Mouse (Mus musculus): ENCODE measurements around the gene Rxra. TPM values are rescaled to one million over a fixed set of nuclear protein-coding genes. Genes with fewer than 3 reads are reported as not detected.

Gene Rxra
- total RNA-seq, 2 experiments from 2014 or later: 41.5 to 45.9 TPM

DNA sequence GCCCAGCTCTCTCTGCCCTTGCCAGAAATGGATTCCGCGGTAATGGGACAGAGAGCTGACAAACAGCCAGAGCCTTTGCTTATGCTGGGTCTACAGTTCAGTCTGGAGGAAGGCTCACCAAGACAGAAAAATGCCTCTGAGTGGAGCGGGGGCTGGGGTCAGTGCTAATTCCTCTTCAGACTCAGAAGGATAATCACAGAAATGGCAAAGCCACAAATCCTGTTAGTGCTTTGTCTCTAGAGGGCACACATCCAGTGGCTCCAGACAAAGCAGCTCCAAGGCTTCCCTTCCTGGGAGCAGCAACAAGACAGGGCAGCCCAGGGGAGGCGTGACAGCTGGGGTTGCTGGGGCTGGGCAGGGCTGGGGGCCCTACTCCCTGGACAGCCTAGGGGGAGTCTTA, 9.5 kb upstream of the Rxra start:
- intact Hi-C loops (cut with DNase I): no loop called here
- no peak for DNase-seq (ENCODE audit: low spot score)

- no peak for DNase-seq (ENCODE audit: low spot score)
- intact Hi-C loops (cut with DNase I): no loop called here
These were observed 8.6 kb upstream of the Rxra start for GRCm38 (mm10) chr2:27667677-27668076.

- DNase-seq (ENCODE audit: low spot score): no peak
- intact Hi-C loops (cut with DNase I): loop anchor here (10.0 kb wide), 1 partner anchor 214 kb away; the partner anchor contains the start of gene Col5a1
These were observed 5.5 kb upstream of the Rxra start for GRCm38 (mm10) chr2:27670746-27671145.

GRCm38 (mm10) chr2:27671633-27672091, 4.6 kb upstream of the Rxra start:
- no peak for DNase-seq (ENCODE audit: low spot score)
- intact Hi-C loops (cut with DNase I): loop anchor here (10.0 kb wide), 1 partner anchor 213 kb away; the partner anchor contains the start of gene Col5a1

DNA sequence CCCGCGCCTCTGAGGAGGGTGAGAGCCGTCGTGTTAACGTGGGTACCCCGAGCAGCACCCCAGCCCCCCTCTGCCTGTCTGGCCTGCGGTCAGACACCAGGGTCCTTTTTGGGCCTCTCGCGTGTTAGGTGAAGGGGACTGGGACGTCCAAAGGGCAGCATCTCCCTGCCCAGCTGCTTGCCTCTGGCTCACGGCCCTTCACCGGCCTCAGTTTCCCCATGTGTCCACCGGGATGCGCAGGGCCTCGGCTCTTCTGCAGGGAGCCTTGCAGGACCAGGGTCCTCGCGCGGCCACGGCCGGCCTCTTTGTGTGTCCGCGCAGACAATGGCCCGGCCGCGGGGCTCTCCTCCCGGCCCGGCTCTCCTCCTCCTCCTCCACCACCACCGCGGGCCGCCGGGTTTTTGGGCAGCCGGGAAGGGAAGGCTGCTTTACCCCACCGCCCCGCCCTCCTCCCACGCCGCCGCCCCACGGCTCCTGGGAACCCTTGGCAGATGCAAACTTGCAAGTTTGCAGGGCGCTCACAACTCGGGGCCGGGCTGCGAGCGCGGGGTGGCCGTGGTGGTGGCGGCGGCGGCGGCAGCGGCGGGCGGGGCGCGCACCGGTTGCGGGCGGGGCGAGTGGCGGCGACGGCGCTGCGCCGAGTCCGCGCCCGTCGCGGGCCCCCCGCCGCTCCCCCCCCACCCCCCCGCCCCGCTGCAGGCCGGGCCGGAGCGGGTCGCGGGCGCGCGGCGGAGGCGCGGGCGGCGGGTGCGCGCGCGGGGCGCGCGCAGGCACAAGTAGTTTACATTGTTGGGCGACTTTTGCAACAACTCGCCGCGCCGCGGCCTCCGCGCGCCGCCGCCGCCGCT, 462 bp downstream of the Rxra start:
- peak; percentile 61 for DNase-seq (ENCODE audit: low spot score)
- intact Hi-C loops (cut with DNase I): loop anchor here (5.0 to 10.0 kb wide), 3 partner anchors 66 to 208 kb away; partner anchors contain the start of gene Col5a1

- DNase-seq (ENCODE audit: low spot score): no peak
- intact Hi-C loops (cut with DNase I): loop anchor here (5.0 to 10.0 kb wide), 3 partner anchors 65 to 207 kb away; partner anchors contain the start of gene Col5a1
These were observed 1.4 kb downstream of the Rxra start for GRCm38 (mm10) chr2:27677411-27678310.

DNA sequence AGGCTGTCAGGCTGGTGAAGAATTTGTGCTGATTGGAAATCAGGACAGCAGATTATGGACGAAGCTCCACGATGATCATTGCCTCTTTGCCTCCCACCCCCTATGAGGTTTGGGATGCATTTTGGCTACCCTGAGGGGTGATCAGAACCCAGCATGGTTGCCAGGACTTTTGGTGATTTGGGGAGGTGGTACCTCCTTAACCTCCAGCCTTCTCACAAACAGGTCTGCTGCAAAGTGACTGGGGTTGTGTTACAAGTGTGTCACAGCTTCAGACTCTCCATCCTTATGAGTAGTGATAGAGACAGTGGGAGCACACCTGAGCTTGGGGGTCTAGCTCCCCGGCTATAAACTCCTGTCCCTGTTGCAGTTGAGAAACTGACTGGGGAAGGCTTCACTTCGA, 2.1 kb downstream of the Rxra start:
- intact Hi-C loops (cut with DNase I): loop anchor here (5.0 to 10.0 kb wide), 3 partner anchors 64 to 206 kb away; partner anchors contain the start of gene Col5a1
- no peak for DNase-seq (ENCODE audit: low spot score)

DNA sequence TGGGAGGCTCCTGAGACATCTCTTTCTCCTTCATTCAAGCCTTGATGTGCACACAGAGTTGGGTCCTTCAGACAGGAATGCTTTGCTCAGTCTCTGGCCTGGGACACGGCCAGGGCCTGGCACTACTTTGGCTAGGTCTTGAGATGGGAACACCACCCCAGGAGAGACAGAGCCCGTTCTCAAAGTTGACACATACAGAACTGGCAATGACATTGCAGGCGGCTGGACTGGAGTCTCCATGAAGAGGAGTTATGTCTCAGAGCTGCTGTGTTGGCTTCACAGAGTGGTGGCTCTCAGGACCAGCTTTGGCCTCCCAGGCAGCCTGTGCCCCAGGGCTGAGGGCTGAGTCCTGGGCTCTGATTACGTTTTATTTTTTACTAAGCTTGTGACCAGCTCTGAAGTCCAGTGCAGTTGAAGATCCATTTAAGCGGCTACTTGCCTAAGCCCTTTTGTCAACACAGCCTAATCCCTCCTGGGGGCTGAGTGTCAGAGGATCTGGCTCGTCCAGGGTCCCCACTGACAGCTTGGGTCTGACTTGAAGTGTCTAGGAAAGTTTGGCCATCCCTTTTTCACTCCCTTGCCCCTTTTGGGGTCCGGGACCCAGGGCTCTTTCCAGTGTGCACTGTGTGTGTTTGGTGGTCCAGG, 2.7 kb downstream of the Rxra start:
- intact Hi-C loops (cut with DNase I): loop anchor here (5.0 to 10.0 kb wide), 3 partner anchors 63 to 206 kb away; partner anchors contain the start of gene Col5a1
- DNase-seq (ENCODE audit: low spot score): no peak

DNA sequence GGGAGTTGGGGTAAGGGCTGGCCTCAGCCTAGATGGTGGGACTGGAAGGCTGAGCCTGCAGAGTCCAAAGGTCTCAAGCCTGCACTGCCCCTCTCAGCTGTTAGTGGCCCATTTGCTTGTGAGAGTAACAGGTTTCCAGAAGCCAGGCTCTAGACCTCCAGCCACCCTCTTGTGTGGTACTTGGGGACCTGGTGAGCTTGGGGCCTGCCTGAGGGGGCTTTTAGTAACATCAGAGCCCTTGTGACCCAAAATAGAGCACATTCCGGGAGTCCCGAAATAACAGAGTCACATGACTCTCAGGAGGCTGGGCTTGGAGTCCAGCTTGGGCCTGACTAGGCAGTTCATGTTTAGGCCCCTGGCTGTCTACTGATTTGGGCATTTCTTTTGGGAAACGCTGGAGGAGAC, 3.4 kb downstream of the Rxra start:
- DNase-seq (ENCODE audit: low spot score): no peak
- intact Hi-C loops (cut with DNase I): loop anchor here (5.0 to 10.0 kb wide), 3 partner anchors 63 to 205 kb away; partner anchors contain the start of gene Col5a1

- intact Hi-C loops (cut with DNase I): no loop called here
- DNase-seq (ENCODE audit: low spot score): no peak
These were observed 3.8 kb downstream of the Rxra start for GRCm38 (mm10) chr2:27680058-27680457.

DNA sequence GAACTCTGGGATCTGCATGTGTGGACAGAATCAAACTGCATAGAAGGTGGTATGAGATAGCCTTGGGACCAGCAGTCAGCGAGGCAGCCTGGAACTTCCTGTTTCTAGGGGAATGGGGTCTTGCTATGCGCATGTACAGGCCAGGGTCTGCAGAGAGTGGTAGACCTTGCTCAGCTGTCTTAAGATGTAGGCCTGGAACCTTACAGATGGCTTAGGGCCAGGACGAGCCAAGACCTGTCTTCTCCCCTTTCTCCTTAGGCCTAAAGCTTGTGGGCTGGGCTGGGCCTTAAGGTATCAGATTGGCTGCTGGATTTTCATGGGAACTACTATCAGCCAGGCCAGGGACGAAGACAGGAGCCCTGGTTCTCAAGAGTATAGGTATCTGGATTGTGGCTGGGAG, 4.4 kb downstream of the Rxra start:
- no peak for DNase-seq (ENCODE audit: low spot score)
- intact Hi-C loops (cut with DNase I): no loop called here

- DNase-seq (ENCODE audit: low spot score): no peak
- intact Hi-C loops (cut with DNase I): no loop called here
These were observed 5.2 kb downstream of the Rxra start for GRCm38 (mm10) chr2:27681426-27681825.

DNA sequence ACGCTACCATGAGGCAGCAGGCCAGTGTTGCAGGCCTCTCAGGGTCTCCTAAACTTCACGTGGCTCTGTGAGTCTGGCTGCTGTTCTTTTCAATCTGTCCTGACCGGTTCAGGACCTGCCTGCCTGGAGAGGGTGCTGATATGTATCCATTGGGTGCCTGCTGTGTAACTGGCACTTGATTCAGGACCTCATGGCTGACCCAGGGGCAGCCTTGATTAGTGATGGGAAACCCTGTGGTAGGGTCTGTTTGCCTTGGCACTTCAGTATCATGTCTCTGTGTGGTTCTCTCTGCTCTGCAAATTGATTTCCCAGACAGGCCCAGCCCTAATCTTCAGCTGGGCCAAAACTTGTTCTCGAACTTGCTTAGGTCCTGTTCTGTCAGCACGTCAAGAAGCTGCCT, 5.9 kb downstream of the Rxra start:
- intact Hi-C loops (cut with DNase I): no loop called here
- no peak for DNase-seq (ENCODE audit: low spot score)

DNA sequence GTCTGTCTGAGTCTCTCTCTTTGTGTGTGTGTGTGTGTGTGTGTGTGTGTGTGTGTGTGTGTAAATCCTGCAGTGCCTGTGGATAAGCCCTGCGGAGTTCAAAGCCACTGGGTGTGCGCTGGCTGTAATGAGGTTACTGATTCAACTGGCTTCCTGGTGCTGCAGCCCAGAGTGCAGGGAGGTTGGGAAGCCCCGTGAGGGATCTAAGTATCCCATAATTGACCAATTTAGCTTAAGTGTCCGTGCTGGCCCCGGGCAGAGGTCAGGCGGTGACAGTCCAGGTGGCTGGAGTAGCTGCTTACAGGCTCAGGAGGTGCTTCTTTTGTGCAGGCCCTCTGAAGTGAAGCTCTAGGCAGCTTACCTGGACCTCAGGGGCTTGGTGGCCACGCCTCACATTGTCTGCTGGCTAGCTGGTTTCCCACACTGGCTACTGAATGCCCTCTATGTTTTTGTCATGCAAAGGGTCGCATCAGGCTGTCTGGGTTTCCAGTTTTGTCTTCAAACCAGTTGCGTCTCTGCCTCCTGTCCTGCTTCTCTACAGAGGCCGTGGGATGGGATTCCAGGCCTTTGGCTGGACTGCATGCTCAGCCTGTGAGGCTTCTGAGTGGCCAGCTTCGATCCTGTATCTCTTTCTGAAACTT, 7.9 kb downstream of the Rxra start:
- intact Hi-C loops (cut with DNase I): no loop called here
- no peak for DNase-seq (ENCODE audit: low spot score)

DNA sequence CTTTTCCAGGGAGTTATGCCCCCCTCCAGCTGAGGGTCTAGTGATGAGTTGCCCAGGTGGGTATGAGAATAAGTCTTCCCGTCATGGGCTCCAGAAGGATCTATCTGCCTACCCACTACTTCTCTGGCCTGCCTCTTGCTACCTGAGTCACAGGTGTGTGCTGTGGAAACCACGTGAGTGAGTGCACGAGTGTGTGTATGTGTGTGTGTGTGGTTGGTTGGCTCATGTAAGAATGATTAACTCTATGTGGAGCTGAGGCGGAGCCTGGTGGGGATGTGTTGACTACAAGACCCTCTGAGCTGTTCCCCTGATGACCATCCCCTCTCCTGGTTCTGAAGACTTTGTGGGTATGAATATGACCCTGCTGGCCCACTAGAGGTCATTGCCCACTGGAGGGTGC, 9.7 kb downstream of the Rxra start:
- intact Hi-C loops (cut with DNase I): no loop called here
- DNase-seq (ENCODE audit: low spot score): no peak

DNA sequence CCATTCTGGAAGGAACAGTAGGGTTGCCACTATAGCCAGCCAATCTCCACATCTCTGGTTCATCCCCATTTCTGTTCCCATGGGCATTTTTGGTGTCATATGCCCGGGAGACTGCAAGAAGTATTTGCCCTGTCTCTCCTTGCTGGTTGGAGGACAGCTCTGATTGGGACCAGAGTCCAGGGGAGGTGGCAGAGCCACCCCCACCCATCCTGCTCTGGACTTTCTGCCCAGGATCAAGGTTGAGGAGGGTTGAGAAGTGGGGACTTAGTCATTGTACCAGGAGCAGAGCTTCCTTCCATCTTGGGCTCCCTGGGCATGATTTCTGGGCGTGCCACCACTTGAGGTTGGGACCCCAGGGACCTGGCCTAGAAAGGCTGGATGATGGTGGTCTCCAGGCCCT, 10.1 kb downstream of the Rxra start:
- no peak for DNase-seq (ENCODE audit: low spot score)
- intact Hi-C loops (cut with DNase I): no loop called here

DNA sequence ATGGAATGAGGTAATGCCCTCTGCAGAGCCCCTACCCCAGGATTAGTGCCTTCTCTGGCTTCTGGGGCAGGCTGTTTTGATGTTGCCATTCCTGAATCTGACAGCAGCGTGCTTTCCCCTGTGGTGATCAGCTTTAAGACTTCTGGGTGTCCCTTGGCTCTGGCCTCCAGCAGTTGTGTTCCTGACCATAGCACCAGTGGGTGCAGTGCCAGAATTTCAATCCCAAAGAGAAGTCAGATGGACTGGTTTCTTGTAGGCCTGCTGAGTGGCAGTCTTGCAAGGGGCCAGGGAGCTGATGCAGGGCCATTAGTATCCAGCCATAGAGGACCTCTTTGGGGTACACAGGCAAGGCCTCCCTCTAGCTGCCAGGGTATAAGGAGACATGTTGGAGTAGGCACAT, 10.8 kb downstream of the Rxra start:
- intact Hi-C loops (cut with DNase I): no loop called here

GRCm38 (mm10) chr2:27687973-27688372, 11.7 kb downstream of the Rxra start:
- DNase-seq (ENCODE audit: low spot score): no peak
- intact Hi-C loops (cut with DNase I): no loop called here

More for the DNA sequence above, 10.8 kb downstream of the Rxra start:
- no peak for DNase-seq (ENCODE audit: low spot score)

GRCm38 (mm10) chr2:27690714-27691113, 14.5 kb downstream of the Rxra start:
- intact Hi-C loops (cut with DNase I): loop anchor here (5.0 kb wide), 2 partner anchors 42 to 57 kb away; no protein-coding TSS in a partner anchor
- peak; percentile 48 for DNase-seq (ENCODE audit: low spot score)

Data from heart, postnatal 25 days (tissue).